8 mouse cellular contexts compared by ENCODE assay signal in genomic region chrX:35834411-35834810, GRCm38 (mm10). TPM values are rescaled to one million over a fixed set of nuclear protein-coding genes. Genes with fewer than 3 reads are reported as not detected.
DNase-seq lines count a peak whose midpoint lies in the region; ATAC-seq and TF ChIP-seq lines count a peak whose summit lies in the region.
"Not testable (repeated sequence)": the region's sequence is repeated elsewhere in the genome, so short reads cannot be mapped to it uniquely, and the experiment has no call there.

No protein-coding gene starts in this region.

- H3K27ac ChIP-seq in forebrain, embryonic 13.5 days; lung, embryonic 14.5 days (ENCODE audit: low read depth); neural tube, embryonic 13.5 days (replicated peaks): not testable (repeated sequence)

- H3K36me3 ChIP-seq in forebrain, embryonic 13.5 days (ENCODE audit: poor library complexity, severe bottlenecking); lung, embryonic 14.5 days (ENCODE audit: insufficient read depth); neural tube, embryonic 13.5 days: not testable (repeated sequence)

- not testable (repeated sequence) for H3K4me3 ChIP-seq in forebrain, embryonic 13.5 days; lung, embryonic 14.5 days (ENCODE audit: low read depth, low read length); neural tube, embryonic 13.5 days

- H3K9me3 ChIP-seq in forebrain, embryonic 13.5 days (replicated peaks); lung, embryonic 14.5 days (ENCODE audit: low read depth, low read length); neural tube, embryonic 13.5 days: not testable (repeated sequence)

- intact Hi-C loops in heart, postnatal 14 days (cut with DNase I), result loop anchor here (1.0 to 10.0 kb wide), 2 partner anchors 163 to 350 kb away; no protein-coding TSS in a partner anchor

- peak; percentile 70; the same call in 1 of the 2 replicates for ATAC-seq in forebrain, embryonic 13.5 days
- ATAC-seq in lung, embryonic 14.5 days (ENCODE audit: insufficient read depth), result peak; percentile 56; the same call in 1 of the 2 replicates
- peak; percentile 61; the same call in 1 of the 2 replicates for ATAC-seq in neural tube, embryonic 13.5 days (ENCODE audit: low read depth)

- 5% methylated on average over 2 of the region's 2 CpGs for WGBS in forebrain, embryonic 13.5 days
- 0% methylated on average over 2 of the region's 2 CpGs for WGBS in lung, embryonic 14.5 days
- 6% methylated on average over 2 of the region's 2 CpGs for WGBS in neural tube, embryonic 13.5 days

- H3K4me1 ChIP-seq in forebrain, embryonic 13.5 days; lung, embryonic 14.5 days (ENCODE audit: insufficient read depth); neural tube, embryonic 13.5 days (replicated peaks): not testable (repeated sequence)

- not testable (repeated sequence) for H3K9ac ChIP-seq in forebrain, embryonic 13.5 days; lung, embryonic 14.5 days; neural tube, embryonic 13.5 days

- peak; percentile 1 for DNase-seq in MEL-GATA-1-ER (ENCODE audit: extremely low read depth, low read depth)
- peak; percentile 7 to 39 for DNase-seq in cerebellum, adult 18-20 months
- peak; percentile 5 to 44 for DNase-seq in heart, postnatal 14 days
- peak; percentile 16 to 55 for DNase-seq in kidney, postnatal 36 days
- DNase-seq in lung, embryonic 14.5 days, result peak; percentile 54
- DNase-seq in thymus, postnatal 25 days, result peak; percentile 11

- not testable (repeated sequence) for H3K27me3 ChIP-seq in forebrain, embryonic 13.5 days; lung, embryonic 14.5 days (ENCODE audit: insufficient read depth, low read length); neural tube, embryonic 13.5 days

- H3K4me2 ChIP-seq in forebrain, embryonic 13.5 days; lung, embryonic 14.5 days; neural tube, embryonic 13.5 days: not testable (repeated sequence)

- TF ChIP-seq CTCF in lung, embryonic 14.5 days (IDR thresholded peaks at IDR 0.05; ENCODE audit: low read depth), result peak; percentile 44

RNA-seq across cellular contexts. Expression of gene Dock11, which starts 54.2 kb away (rescaled TPM):
- 17.0 and 18.6 TPM in 2 replicates for polyA plus RNA-seq in forebrain, embryonic 13.5 days (2015; fragmentation: Nextera tagmentation; extraction: Ambion mirVana)
- 1 to 10 TPM; 6.1 to 7.7 TPM for total RNA-seq in heart, postnatal 14 days (2021)
- polyA plus RNA-seq in lung, embryonic 14.5 days (2014; fragmentation: Nextera tagmentation; extraction: Ambion mirVana), result 10.4 and 12.2 TPM in 2 replicates
- 12.7 and 15.3 TPM in 2 replicates for polyA plus RNA-seq in neural tube, embryonic 13.5 days (2015; fragmentation: Nextera tagmentation; extraction: Ambion mirVana)

Comparison
In these comparisons a context has a peak if more than half of its experiments do, and no peak if none do; other contexts are left out.
1. DNase-seq: peak in every context shown above with its lines; median percentile 54 in lung, embryonic 14.5 days; 36 in kidney, postnatal 36 days; 24 in heart, postnatal 14 days; 23 in cerebellum, adult 18-20 months; 11 in thymus, postnatal 25 days; 1 in MEL-GATA-1-ER.